Mouse (Mus musculus) right cerebral cortex, adult 2 months (tissue): ENCODE data around the gene Inpp5f.
"Not testable (repeated sequence)": the region's sequence is repeated elsewhere in the genome, so short reads cannot be mapped to it uniquely, and the experiment has no call there.

ENCODE experiments used
- DNase-seq, 2 experiments: peaks; one replicate each; pipeline ENCODE4 v3.0.0; 2021 to 2022; ENCODE audit warnings: low spot score in 2 of 2

Gene Inpp5f

GRCm38 (mm10) chr7:128610897-128611798 is at the start of gene Inpp5f:
Gene Inpp5f (plus strand): TSS chr7:128611328.
- peak; percentile 94 to 95 for DNase-seq

- DNase-seq, result no peak
These were observed 47.8 kb upstream of the Inpp5f start for GRCm38 (mm10) chr7:128563373-128563772.

- no peak for DNase-seq
These were observed 44.8 kb upstream of the Inpp5f start for GRCm38 (mm10) chr7:128566311-128566710.

- DNase-seq, result no peak
These were observed 43.4 kb upstream of the Inpp5f start for GRCm38 (mm10) chr7:128567561-128568244.

- DNase-seq, result not testable (repeated sequence)
These were observed 41.7 kb upstream of the Inpp5f start for GRCm38 (mm10) chr7:128569429-128569828.

GRCm38 (mm10) chr7:128569987-128570656 is 41.0 kb upstream of the Inpp5f start:
- no peak for DNase-seq

- DNase-seq, result not testable (repeated sequence)
These were observed 40.5 kb upstream of the Inpp5f start for GRCm38 (mm10) chr7:128570657-128571056.

- no peak for DNase-seq
These were observed 39.1 kb upstream of the Inpp5f start for GRCm38 (mm10) chr7:128572030-128572429.

GRCm38 (mm10) chr7:128575211-128575610 is 35.9 kb upstream of the Inpp5f start:
- no peak for DNase-seq

- DNase-seq, result no peak
These were observed 35.3 kb upstream of the Inpp5f start for GRCm38 (mm10) chr7:128575794-128576193.

GRCm38 (mm10) chr7:128577607-128578006 is 33.5 kb upstream of the Inpp5f start:
- DNase-seq, result no peak

- DNase-seq, result no peak
These were observed 32.8 kb upstream of the Inpp5f start for GRCm38 (mm10) chr7:128578199-128578945.

- no peak for DNase-seq
These were observed 31.7 kb upstream of the Inpp5f start for GRCm38 (mm10) chr7:128579381-128579780.

GRCm38 (mm10) chr7:128580318-128580717 is 30.8 kb upstream of the Inpp5f start:
- DNase-seq, result no peak

GRCm38 (mm10) chr7:128581864-128582484 is 29.2 kb upstream of the Inpp5f start:
- no peak for DNase-seq

GRCm38 (mm10) chr7:128583213-128583948 is 27.7 kb upstream of the Inpp5f start:
- peak; percentile 83 to 84 for DNase-seq

- no peak for DNase-seq
These were observed 23.7 kb upstream of the Inpp5f start for GRCm38 (mm10) chr7:128587334-128587933.

GRCm38 (mm10) chr7:128591345-128592084 is 19.6 kb upstream of the Inpp5f start:
- DNase-seq, result no peak
